Mouse (Mus musculus): ENCODE data around the gene Baiap2.

The Baiap2 gene

GRCm38 (mm10) chr11:119942727-119943427 is at the start of gene Baiap2:
Gene Baiap2, plus strand, starts transcription at chr11:119942763.
- peak; percentile 99 for DNase-seq

GRCm38 (mm10) chr11:119893667-119894236 is 48.8 kb upstream of the Baiap2 start:
- no peak for DNase-seq

- no peak for DNase-seq
Observed at GRCm38 (mm10) chr11:119894634-119895033, 47.9 kb upstream of the Baiap2 start.

DNA sequence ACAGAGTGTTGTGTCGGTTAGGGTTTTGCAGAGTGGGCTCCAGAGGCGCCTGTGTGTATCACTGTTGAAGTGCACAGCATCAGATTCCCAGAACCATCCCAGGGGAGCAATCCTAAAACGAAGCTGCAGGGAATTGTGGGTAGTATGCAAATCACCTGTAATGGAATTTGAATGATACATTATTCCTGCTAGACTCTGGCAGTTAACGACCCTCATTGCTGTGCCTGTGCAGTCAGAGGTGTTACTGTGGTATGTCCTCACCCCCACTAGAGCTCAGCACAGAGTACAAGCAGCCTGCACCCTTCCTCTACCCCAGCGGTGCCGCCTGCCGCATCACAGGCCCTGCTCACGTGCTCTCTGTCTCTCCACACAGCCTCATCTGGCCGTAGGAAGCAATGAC is 45.5 kb upstream of the Baiap2 start:
- DNase-seq: no peak

- no peak for DNase-seq
Observed at GRCm38 (mm10) chr11:119898976-119899375, 43.6 kb upstream of the Baiap2 start.

GRCm38 (mm10) chr11:119901174-119901573 is 41.4 kb upstream of the Baiap2 start:
- DNase-seq: no peak

- no peak for DNase-seq
Observed at GRCm38 (mm10) chr11:119902891-119903290, 39.7 kb upstream of the Baiap2 start.

- DNase-seq: peak; percentile 76
Observed at GRCm38 (mm10) chr11:119904621-119905286, 37.8 kb upstream of the Baiap2 start.

- no peak for DNase-seq
Observed at GRCm38 (mm10) chr11:119905794-119906193, 36.8 kb upstream of the Baiap2 start.

- DNase-seq: peak; percentile 71
Observed at GRCm38 (mm10) chr11:119907006-119907650, 35.4 kb upstream of the Baiap2 start.

GRCm38 (mm10) chr11:119907711-119908110 is 34.9 kb upstream of the Baiap2 start:
- no peak for DNase-seq

DNA sequence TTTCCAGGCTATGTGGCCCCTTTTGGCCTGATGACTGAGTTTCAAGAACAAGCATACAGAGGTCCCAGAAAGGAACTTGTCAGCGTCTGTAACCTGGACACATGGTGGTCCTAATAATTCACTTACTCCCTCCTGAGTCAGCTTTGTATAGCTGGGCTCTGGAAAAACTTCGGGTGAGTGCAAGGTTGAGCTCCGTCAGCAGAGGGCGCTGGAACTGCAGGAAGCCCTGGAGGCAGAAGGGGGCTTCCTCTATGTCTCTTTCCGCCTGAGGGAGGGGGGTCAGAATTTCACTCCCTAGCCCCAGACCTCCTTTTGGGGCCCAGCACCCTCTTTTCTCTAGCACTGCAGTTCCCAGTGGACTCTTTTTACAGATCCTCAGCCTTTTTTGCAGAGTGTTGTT is 33.1 kb upstream of the Baiap2 start:
- peak; percentile 62 for DNase-seq

- no peak for DNase-seq
Observed at GRCm38 (mm10) chr11:119912845-119913244, 29.7 kb upstream of the Baiap2 start.

GRCm38 (mm10) chr11:119913291-119913934 is 29.1 kb upstream of the Baiap2 start, which contains the start of gene Chmp6:
Gene Chmp6, plus strand, starts transcription at chr11:119913441.
- DNase-seq: peak; percentile 92

- no peak for DNase-seq
Observed at GRCm38 (mm10) chr11:119913935-119914314, 28.6 kb upstream of the Baiap2 start.

- DNase-seq: no peak
Observed at GRCm38 (mm10) chr11:119914381-119914780, 28.2 kb upstream of the Baiap2 start.

- DNase-seq: no peak
Observed at GRCm38 (mm10) chr11:119915666-119916065, 26.9 kb upstream of the Baiap2 start.

- no peak for DNase-seq
Observed at GRCm38 (mm10) chr11:119916102-119916790, 26.3 kb upstream of the Baiap2 start.

DNA sequence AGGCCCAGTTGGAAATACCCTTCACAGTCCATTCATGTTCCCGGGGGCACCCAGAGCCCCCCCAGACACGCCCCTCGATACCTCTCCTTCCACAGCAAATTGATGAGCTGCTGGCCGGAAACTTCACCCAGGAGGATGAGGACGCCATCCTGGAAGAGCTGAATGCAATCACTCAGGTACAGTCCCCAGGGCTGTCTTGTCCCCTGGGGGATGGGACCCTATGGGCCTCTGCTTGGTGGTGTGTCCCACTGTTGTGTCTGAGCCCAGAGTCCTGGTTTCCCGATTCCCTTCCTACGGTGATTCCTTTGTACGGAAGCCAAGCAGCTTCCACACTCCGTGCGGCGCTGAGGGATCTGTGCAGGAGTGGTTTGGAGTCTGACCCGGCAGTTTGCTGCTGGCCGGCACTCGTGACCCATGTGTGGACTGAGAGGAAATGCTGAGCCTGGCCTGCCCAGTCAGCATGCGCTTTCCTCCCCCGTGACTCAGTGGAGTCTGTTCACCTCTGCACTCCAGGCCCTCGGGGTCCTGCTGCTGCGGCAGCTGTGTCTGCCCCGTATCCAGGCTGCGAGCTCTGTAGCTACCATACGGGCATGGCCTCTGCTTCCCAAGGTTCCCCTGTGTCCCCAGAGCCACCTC is 25.6 kb upstream of the Baiap2 start:
- DNase-seq: no peak

DNA sequence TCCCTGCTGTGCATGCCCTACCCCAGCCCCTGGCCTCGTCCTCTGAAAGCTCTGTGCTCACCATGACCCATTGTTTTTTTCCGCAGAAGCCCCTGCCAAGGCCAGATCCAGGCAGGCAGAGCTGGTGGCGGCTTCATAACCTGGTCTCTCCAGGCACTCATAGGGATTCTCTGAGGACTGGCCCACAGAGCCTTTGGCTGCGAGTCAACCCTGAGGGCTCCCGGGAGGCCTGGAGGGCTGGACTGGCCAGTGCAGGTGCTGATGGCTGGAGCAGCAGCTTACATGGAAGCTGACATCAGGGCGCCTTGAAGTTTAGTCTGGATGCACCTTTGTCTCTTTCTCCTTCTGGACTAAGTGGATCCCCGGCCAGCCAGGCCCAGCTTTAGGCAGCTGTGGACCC is 24.0 kb upstream of the Baiap2 start:
- no peak for DNase-seq

- no peak for DNase-seq
Observed at GRCm38 (mm10) chr11:119919432-119919831, 23.1 kb upstream of the Baiap2 start.

- DNase-seq: no peak
Observed at GRCm38 (mm10) chr11:119919897-119920296, 22.7 kb upstream of the Baiap2 start.

Data from right cerebral cortex, adult 18-20 months (tissue).